Mouse (Mus musculus) spleen, postnatal 14 days (tissue): ENCODE data around the gene 6030498E09Rik.

ENCODE experiments used
- DNase-seq, 2 experiments: peaks; one replicate each; pipeline ENCODE4 v3.0.0; 2021 to 2022; ENCODE audit warnings: low spot score in 2 of 2

6030498E09Rik gene

DNA sequence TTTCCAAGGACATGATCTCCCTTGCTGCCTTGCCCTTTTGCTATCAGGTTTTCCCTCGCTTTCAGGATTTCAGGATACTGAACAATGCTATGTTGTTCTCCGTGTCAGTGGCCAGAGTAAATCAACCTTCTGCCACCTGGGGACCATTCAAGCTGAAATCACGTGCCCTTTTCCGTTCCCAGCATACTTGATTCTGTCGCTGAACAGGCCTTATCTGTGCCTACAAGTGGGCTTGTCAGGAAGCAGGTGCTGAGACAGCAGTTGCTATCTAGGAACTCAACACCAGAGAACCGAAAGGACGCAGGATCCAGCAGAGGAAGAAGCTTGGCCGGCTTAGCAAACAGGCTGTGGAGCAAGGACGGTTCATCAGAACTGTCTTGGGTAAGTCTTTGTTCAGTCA, at the start of gene 6030498E09Rik:
Gene 6030498E09Rik (plus strand): TSS at position 194 of the 400 bp plus-strand sequence.
- DNase-seq = no peak

DNA sequence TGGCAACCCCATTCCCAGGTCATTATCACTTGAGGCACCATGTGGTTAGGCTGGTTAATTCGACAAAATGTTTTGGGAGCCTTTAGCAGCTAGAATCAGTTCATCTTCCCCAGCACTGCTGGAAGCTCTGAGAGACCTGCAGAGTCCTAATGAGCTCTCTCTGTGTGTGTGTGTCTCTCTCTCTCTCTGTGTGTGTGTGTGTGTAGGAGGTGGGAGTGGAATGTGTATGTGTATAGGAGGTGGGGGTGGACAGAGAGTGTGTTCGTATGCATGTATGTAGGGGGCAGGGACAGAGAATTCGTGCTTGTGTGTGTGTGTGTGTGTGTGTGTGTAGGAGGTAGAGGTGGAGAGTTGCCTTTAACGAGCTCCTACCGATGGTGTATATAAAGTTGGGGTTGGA, 42.4 kb upstream of the 6030498E09Rik start:
- no peak for DNase-seq

DNA sequence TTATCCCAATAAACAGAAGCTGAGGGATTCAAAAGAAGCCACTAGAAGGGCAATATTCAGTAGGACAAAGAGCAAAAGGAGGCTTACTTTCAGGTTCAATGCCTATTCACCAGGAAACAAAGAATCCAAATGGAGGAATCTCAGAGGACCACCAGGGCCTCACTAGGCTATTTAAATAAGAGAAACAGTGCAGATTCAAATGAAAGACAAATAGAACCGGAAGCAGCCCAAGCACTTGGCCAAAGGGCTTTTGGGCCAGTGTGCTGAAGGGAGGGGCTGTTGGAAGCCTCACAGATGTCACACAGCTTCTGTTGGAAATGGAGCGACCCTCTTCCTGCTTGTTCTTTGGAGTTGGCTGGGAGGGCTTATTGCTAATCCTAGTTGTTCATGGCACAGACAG, 41.8 kb upstream of the 6030498E09Rik start:
- DNase-seq = no peak

DNA sequence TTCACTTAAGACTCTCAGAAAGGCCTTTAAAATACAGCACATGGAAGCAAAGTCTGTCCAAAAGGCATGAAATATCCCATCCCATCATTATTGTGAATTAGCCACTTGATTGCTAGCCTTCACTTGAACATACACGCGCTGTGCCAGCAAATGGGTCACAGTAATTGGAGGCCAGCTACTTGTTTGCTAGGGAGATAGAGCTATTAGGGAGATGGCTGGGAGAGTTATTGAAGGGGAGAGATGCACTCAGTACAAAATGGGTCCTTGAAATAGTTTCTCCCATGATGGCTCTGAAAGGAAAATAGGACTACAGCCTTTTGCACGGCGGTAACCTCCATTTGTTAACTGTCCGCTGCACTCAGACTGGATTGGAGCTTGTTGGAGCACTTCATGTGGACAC, 38.8 kb upstream of the 6030498E09Rik start:
- DNase-seq = no peak

DNA sequence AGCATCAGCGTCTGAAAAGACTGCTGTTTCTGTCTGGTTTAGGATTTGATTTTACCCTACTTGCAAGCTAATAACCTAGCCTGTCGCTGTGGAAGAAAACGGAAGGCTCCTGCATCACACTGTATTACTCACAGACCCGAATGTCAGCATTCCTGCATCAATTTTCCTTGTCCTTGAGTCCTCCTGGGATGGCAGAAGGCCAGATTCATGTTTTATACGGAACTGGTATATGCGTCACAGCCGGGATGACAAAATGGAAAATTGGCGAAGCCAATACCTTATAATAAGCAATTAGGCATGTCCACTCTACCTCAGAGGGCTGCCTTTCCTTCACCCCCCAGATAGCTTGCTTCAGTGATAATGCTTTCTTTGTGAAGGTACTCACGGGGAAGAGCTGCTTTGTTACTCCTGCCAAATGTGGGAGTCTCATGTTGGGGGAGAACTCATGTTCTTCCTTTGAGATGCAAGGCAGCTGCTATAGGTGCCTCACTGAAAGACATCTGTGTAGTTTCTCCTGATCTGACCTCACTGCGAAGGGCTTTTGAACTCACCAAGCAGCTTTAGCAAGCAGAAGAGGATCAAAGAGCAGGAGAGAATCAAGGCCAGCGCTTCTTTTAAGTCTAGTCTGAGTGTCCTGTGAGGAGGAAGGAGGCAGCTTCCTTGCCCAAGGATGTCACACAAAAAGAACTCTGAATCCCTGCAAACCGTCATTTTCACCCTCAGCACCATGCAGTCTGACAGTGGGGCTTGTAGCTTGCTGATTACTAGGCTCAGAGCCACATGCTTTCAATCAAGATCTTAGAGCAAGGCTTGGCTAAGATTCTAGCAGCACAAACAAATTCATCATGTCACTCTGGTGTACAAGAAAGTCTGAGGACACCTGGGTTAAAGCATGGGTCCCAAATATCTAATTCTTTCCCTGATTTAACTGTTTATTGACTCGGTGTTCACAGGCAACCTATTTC, 37.3 kb upstream of the 6030498E09Rik start:
- DNase-seq = no peak

DNA sequence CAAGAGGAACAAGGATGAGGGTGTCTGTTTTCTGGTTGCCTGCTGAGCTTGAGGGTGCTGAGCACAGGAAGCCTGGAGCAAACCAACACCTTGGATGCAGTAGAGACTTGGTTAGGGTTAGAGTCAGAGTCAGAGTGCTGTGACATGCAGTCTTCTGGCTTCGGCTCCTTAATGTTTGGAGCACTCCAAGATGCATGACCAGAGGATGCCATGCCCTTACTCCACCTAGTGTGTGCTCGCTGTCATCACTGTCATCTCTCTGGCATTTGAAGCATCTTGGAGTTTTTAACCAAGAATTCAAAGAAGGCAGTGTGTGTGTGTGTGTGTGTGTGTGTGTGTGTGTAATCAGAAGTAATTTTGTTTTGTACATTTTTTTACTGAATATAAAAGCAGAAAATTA, 1.0 kb upstream of the 6030498E09Rik start:
- DNase-seq = no peak

DNA sequence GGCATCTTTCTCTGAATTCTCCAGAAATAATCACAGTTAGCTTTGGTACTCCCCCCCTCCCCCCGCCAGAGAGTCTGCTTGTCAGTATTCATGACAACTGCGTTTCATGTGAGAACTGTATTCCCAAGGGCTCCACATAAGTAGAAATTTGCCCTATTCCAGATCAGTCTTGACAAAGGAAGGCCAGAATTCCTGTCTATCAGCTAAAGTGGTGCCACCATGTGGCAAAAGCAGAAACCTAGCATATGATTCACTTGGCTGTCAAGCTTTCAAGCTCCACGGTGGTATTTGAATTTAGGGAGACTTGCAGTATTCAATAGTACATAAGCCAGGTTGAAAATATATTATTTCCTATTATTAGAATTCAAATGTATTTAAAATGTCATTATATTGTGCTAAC, 585 bp upstream of the 6030498E09Rik start:
- DNase-seq = no peak

DNA sequence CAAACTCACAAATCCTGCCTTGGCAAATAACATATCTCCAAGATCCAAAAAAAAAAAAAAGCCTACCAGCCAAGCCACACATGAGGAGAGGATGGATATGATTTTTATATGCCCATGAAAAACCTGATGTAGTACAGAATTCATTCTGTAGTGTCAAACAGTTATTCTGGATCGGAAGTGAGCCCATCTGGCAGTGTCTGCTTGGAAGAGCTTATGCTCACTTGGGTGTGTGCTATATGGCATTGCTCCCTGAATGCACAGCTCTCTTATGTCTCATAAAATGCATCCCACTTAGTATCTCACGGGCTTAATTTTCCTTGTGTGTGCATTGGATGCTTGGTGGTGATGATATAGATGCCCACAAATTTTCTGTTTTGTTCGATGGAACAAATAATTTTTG, 21.9 kb downstream of the 6030498E09Rik start:
- no peak for DNase-seq

DNA sequence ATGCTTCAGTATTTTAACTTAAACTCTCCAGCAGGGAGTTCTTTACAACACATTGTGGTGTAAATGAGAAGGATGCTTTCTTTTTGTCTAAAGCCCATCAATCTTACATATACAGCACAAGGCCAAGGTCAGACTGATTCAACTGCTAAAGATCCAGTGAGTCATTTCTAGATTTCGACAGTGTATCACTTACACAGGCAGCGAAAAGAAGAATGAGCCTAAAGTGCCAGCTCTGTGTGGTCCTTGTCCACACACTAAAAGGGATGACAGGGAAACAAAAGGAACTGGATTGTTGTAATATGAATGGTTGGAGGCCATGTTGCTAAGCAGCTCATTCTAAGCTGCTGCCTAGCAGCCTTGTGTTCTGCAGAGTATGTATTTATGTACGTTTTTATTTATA, 41.5 kb downstream of the 6030498E09Rik start:
- no peak for DNase-seq

DNA sequence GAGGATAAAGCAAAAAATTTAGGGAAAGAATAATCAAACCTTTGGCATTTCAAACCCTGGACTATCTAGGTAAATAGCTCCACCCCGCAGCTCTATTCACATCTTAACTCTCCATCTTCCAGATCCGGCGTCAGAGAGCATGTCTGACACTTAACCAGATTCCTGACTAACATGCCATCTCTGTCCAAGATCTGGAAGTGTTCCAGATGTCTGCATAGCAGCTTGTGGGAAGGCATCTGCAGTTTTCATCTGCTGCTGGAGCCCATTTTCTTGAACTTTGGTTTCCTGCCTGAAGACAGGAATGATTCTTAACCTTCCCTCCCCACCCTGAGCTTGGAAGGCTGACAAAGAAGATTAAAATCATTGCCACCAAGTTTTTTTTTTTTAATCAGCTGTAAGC, 44.4 kb downstream of the 6030498E09Rik start:
- DNase-seq = no peak

DNA sequence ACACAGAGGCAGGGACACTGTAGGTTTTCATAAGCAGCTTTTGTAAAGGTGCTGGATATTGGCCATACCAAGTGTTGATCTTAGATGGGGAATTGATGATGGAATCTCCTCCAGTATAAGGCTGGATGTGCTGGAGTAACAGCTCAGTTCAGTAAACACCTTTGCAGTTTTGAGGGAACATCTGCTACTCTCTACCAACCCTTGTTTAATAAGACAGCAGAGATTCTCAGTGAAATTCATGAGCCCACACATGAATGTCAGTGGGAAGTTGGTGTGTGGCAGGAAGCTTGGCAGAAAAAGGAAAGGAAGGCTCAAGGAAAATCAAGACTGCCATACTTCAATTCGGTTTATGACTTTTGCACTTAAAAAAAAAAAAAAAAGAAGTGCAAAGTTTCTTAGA, 186.1 kb downstream of the 6030498E09Rik start:
- no peak for DNase-seq

DNA sequence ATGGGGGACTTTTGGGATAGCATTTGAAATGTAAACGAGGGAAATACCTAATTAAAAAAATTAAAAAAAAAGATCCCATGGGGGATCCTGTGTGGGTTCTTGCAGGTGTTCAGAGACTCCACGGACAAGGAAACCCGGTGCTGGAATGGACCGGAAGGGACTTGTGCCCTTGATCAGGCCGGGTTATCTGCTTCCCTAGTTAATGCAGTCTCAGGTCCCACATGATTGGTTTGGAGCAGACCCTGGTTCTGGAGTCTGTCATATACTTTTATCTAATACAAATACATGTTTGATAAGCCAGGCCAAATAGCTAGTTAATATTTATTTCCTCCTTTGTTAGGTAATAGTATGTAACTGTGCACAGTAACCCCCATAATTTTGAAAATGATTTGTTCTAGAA, 223.8 kb downstream of the 6030498E09Rik start:
- no peak for DNase-seq
